Mouse (Mus musculus) liver, postnatal 0 days (tissue): ENCODE results near the gene C330021F23Rik. TPM values are rescaled to one million over a fixed set of nuclear protein-coding genes. Genes with fewer than 3 reads are reported as not detected.
"Not testable (repeated sequence)": the region's sequence is repeated elsewhere in the genome, so short reads cannot be mapped to it uniquely, and the experiment has no call there.

Experiments used
- ATAC-seq: fragments of 200-750 bp; cut with Nextera tagmentation; 2 replicates; pipeline ENCODE4 v1.8.0; 2017; ENCODE audit warnings: mild to moderate bottlenecking, moderate library complexity
- DNase-seq: peaks from one replicate; pipeline ENCODE4 v3.0.0-alpha.2; 2016
- H3K27ac ChIP-seq: fragments of 300-500 bp; sonication (generic); 2 replicates; pipeline ENCODE4 v1.5.1; 2014; ENCODE audit warnings: antibody characterized with exemption, moderate library complexity, mild to moderate bottlenecking, low read depth
- H3K27me3 ChIP-seq: fragments of 300-500 bp; sonication (generic); 2 replicates; pipeline ENCODE4 v1.6.1; 2014; ENCODE audit warnings: low read length, control low read depth, mixed read lengths; ENCODE audit not compliant: insufficient read depth
- H3K36me3 ChIP-seq: fragments of 300-500 bp; sonication (generic); replicated peaks from 2 replicates; pipeline ENCODE4 v1.6.1; 2014; ENCODE audit warnings: mild to moderate bottlenecking, control low read depth, low read length, moderate library complexity, mixed read lengths; ENCODE audit not compliant: insufficient read depth
- H3K4me1 ChIP-seq: fragments of 300-500 bp; sonication (generic); 2 replicates; pipeline ENCODE4 v1.6.1; 2014; ENCODE audit warnings: antibody characterized with exemption, mild to moderate bottlenecking, control low read depth; ENCODE audit not compliant: insufficient read depth
- H3K4me2 ChIP-seq: fragments of 300-500 bp; sonication (generic); 2 replicates; pipeline ENCODE4 v1.6.1; 2014; ENCODE audit warnings: low read depth, mild to moderate bottlenecking, low read length, moderate library complexity, mixed read lengths
- H3K4me3 ChIP-seq: fragments of 300-500 bp; sonication (generic); 2 replicates; pipeline ENCODE4 v1.5.1; 2014; ENCODE audit warnings: low read depth, low read length
- H3K9ac ChIP-seq: fragments of 300-500 bp; sonication (generic); replicated peaks from 2 replicates; pipeline ENCODE4 v1.6.1; 2014; ENCODE audit warnings: mild to moderate bottlenecking, moderate library complexity
- H3K9me3 ChIP-seq: fragments of 300-500 bp; sonication (generic); 2 replicates; pipeline ENCODE4 v1.6.1; 2016; ENCODE audit warnings: mild to moderate bottlenecking, control low read depth, low read length, mixed read lengths
- CTCF ChIP-seq: sonication (generic); IDR thresholded peaks from 2 replicates; pipeline ENCODE4 v1.5.1; 2016; ENCODE audit warnings: antibody characterized with exemption, low read depth
- EP300 ChIP-seq: IDR thresholded peaks from 2 replicates; pipeline ENCODE4 v1.6.1; 2016; ENCODE audit warnings: antibody characterized with exemption, low read depth, mild to moderate bottlenecking
- WGBS: fragments of 180-500 bp; shearing (Covaris S2); extraction: QIAGEN DNeasy Blood & Tissue Kit; methylation state at CpG from one replicate; pipeline ENCODE4 v1.1.7; 2014; ENCODE audit not compliant: insufficient replicate concordance; 5-methylcytosine and 5-hydroxymethylcytosine counted together
- polyA plus RNA-seq: library from polyadenylated mRNA; unstranded; fragments of >200 nt; fragmentation: Nextera tagmentation; extraction: Ambion mirVana; gene quantifications from 2 replicates; pipeline ENCODE4 v1.2.1, GENCODE M21; 2015

C330021F23Rik gene
- polyA plus RNA-seq, 1 experiment from 2014 or later = 0.89 TPM

GRCm38 (mm10) chr8:3568378-3568777 lies 588 bp downstream of the C330021F23Rik start:
- peak overlapping the region; percentile 55 for H3K27ac ChIP-seq
- peak overlapping the region; percentile 47 for H3K4me2 ChIP-seq
- H3K4me1 ChIP-seq = no peaks in the 10 kb centered on the region
- H3K36me3 ChIP-seq = no peaks in the 10 kb centered on the region
- DNase-seq = no peak
- H3K9me3 ChIP-seq = no peaks in the 10 kb centered on the region
- peak overlapping the region; percentile 29 for H3K4me3 ChIP-seq
- ATAC-seq = no peak; the same call in 1 of the 2 replicates
- TF ChIP-seq EP300 = no peak
- H3K27me3 ChIP-seq = no peaks in the 10 kb centered on the region
- peak overlapping the region; percentile 30; the same call in 1 of the 2 replicates for H3K9ac ChIP-seq
- 12% methylated on average over 7 of the region's 7 CpGs for WGBS

GRCm38 (mm10) chr8:3569784-3570183 lies 2.0 kb downstream of the C330021F23Rik start:
- no peak overlapping the region for H3K4me2 ChIP-seq
- 78% methylated on average over 5 of the region's 5 CpGs for WGBS
- H3K4me3 ChIP-seq = no peak overlapping the region
- DNase-seq (no peak), ATAC-seq (no peak)
- no peaks in the 10 kb centered on the region for H3K36me3 ChIP-seq
- no peak overlapping the region for H3K9ac ChIP-seq
- H3K4me1 ChIP-seq = no peaks in the 10 kb centered on the region
- no peak overlapping the region for H3K27ac ChIP-seq
- TF ChIP-seq CTCF (no peak), EP300 (no peak)
- H3K27me3 ChIP-seq = no peaks in the 10 kb centered on the region
- H3K9me3 ChIP-seq = no peaks in the 10 kb centered on the region

- H3K4me1 ChIP-seq = no peaks in the 10 kb centered on the region
- H3K36me3 ChIP-seq = no peaks in the 10 kb centered on the region
- no peak overlapping the region for H3K27ac ChIP-seq
- no peak for TF ChIP-seq CTCF
- no peak for TF ChIP-seq EP300
- H3K9me3 ChIP-seq = no peaks in the 10 kb centered on the region
- no peaks in the 10 kb centered on the region for H3K27me3 ChIP-seq
- H3K4me2 ChIP-seq = no peak overlapping the region
- ATAC-seq (no peak), DNase-seq (no peak)
- WGBS = 84% methylated on average over 3 of the region's 3 CpGs
- H3K9ac ChIP-seq = no peak overlapping the region
- no peak overlapping the region for H3K4me3 ChIP-seq
These were observed 6.8 kb downstream of the C330021F23Rik start for GRCm38 (mm10) chr8:3574546-3574945.

GRCm38 (mm10) chr8:3576211-3576960 lies 8.6 kb downstream of the C330021F23Rik start:
- Histone ChIP-seq H3K4me1 (no peaks in the 10 kb centered on the region), H3K9me3 (no peaks in the 10 kb centered on the region)

GRCm38 (mm10) chr8:3579390-3580364 lies 11.9 kb downstream of the C330021F23Rik start:
- Histone ChIP-seq H3K36me3 (no peaks in the 10 kb centered on the region), H3K27ac (no peak overlapping the region), H3K9ac (no peak overlapping the region), H3K4me1 (no peaks in the 10 kb centered on the region), H3K4me3 (no peak overlapping the region), H3K9me3 (no peaks in the 10 kb centered on the region), H3K27me3 (no peaks in the 10 kb centered on the region), H3K4me2 (no peak overlapping the region)
- TF ChIP-seq CTCF = no peak
- TF ChIP-seq EP300 = no peak
- DNase-seq (no peak), ATAC-seq (no peak)
- WGBS = 80% methylated on average over 9 of the region's 9 CpGs

More at GRCm38 (mm10) chr8:3576211-3576960, 8.6 kb downstream of the C330021F23Rik start:
- WGBS = 66% methylated on average over 15 of the region's 15 CpGs
- H3K27me3 ChIP-seq = no peaks in the 10 kb centered on the region
- no peaks in the 10 kb centered on the region for H3K36me3 ChIP-seq
- TF ChIP-seq EP300 (no peak), CTCF (no peak)
- no peak for DNase-seq
- H3K9ac ChIP-seq = no peak overlapping the region
- no peak overlapping the region for H3K4me3 ChIP-seq
- ATAC-seq = no peak
- no peak overlapping the region for H3K27ac ChIP-seq
- no peak overlapping the region for H3K4me2 ChIP-seq

GRCm38 (mm10) chr8:3581961-3582360 lies 14.2 kb downstream of the C330021F23Rik start:
- ATAC-seq, H3K4me1 ChIP-seq, H3K36me3 ChIP-seq, H3K9ac ChIP-seq, H3K9me3 ChIP-seq, H3K27me3 ChIP-seq, DNase-seq, H3K27ac ChIP-seq, H3K4me2 ChIP-seq, H3K4me3 ChIP-seq: not testable (repeated sequence)
- 64% methylated on average over 1 of the region's 3 CpGs for WGBS
